Mouse (Mus musculus) kidney, embryonic 14.5 days (tissue): ENCODE data around the gene Chrna10. TPM values are rescaled to one million over a fixed set of nuclear protein-coding genes. Genes with fewer than 3 reads are reported as not detected.

ENCODE experiments used
- ATAC-seq: fragments of 200-750 bp; cut with Nextera tagmentation; 2 replicates; pipeline ENCODE4 v1.8.0; 2017; ENCODE audit warnings: moderate number of reproducible peaks, mild to moderate bottlenecking, moderate TSS enrichment, moderate library complexity; ENCODE audit not compliant: low FRiP score, low TSS enrichment
- H3K27ac ChIP-seq: fragments of 300-500 bp; sonication (generic); 2 replicates; pipeline ENCODE4 v1.5.1; 2014; ENCODE audit warnings: low read depth, mild to moderate bottlenecking, low read length, moderate library complexity, mixed read lengths
- H3K27me3 ChIP-seq: fragments of 300-500 bp; sonication (generic); 2 replicates; pipeline ENCODE4 v1.6.1; 2014; ENCODE audit warnings: mild to moderate bottlenecking, low read length; ENCODE audit not compliant: control insufficient read depth, insufficient read depth
- H3K36me3 ChIP-seq: fragments of 300-500 bp; sonication (generic); 2 replicates; pipeline ENCODE4 v1.6.1; 2014; ENCODE audit warnings: low read length, mixed read lengths; ENCODE audit not compliant: control insufficient read depth, insufficient read depth
- H3K4me1 ChIP-seq: fragments of 300-500 bp; sonication (generic); 2 replicates; pipeline ENCODE4 v1.6.1; 2014; ENCODE audit warnings: low read length, mixed read lengths; ENCODE audit not compliant: control insufficient read depth, insufficient read depth
- H3K4me2 ChIP-seq: fragments of 300-500 bp; sonication (generic); replicated peaks from 2 replicates; pipeline ENCODE4 v1.6.1; 2014; ENCODE audit warnings: low read depth, mild to moderate bottlenecking, low read length
- H3K4me3 ChIP-seq: fragments of 300-500 bp; sonication (generic); 2 replicates; pipeline ENCODE4 v1.5.1; 2014; ENCODE audit warnings: mild to moderate bottlenecking, low read length
- H3K9ac ChIP-seq: fragments of 300-500 bp; sonication (generic); 2 replicates; pipeline ENCODE4 v1.6.1; 2014; ENCODE audit warnings: low read depth, mild to moderate bottlenecking, low read length, moderate library complexity
- H3K9me3 ChIP-seq: fragments of 300-500 bp; sonication (generic); 2 replicates; pipeline ENCODE4 v1.6.1; 2016; ENCODE audit warnings: low read length; ENCODE audit not compliant: control insufficient read depth
- WGBS: fragments of 180-500 bp; shearing (Covaris S2); extraction: QIAGEN DNeasy Blood & Tissue Kit; methylation state at CpG from one replicate; pipeline ENCODE4 v1.1.7; 2014; 5-methylcytosine and 5-hydroxymethylcytosine counted together
- polyA plus RNA-seq: library from polyadenylated mRNA; unstranded; fragments of >200 nt; fragmentation: Nextera tagmentation; extraction: Ambion mirVana; gene quantifications from 2 replicates; pipeline ENCODE4 v1.2.1, GENCODE M21; 2014

Gene Chrna10
- not detected in 2 replicates for polyA plus RNA-seq

GRCm38 (mm10) chr7:102116579-102117331 lies at the start of gene Chrna10:
Gene Chrna10 (minus strand): TSS chr7:102116828.
- H3K36me3 ChIP-seq, result peaks cover 35% of the 10 kb centered on the region
- H3K4me2 ChIP-seq, result no peak within 1 kb of the TSS
- no peak within 1 kb of the TSS for H3K9ac ChIP-seq
- no peak within 1 kb of the TSS for H3K27ac ChIP-seq
- no peaks in the 10 kb centered on the region for H3K4me1 ChIP-seq
- no peak within 1 kb of the TSS for H3K4me3 ChIP-seq
- no peaks in the 10 kb centered on the region for H3K27me3 ChIP-seq
- WGBS, result 44% methylated on average over 7 of the region's 7 CpGs
- no peaks in the 10 kb centered on the region for H3K9me3 ChIP-seq
- no peak for ATAC-seq

DNA sequence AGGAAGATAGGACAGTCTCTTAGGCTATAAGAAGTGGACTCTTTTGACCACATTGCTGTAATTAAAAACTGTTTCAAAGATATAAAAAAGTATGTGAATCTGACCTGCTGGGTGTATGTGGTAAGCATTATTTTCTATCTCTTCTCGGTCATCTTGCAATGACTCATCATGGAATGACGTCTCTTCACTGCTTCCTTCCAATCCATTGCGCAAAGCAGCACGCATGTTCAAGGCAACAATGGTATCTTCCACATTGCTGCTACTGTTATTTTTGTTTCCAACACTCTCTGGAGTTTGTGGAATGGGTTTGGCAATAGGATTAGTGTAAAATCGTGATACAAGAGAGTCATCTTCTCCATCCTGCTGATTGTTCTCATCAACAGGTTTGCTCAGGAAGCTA lies 37.1 kb upstream of the Chrna10 start:
- H3K9me3 ChIP-seq, result no peaks in the 10 kb centered on the region
- WGBS, result 93% methylated on average over 5 of the region's 5 CpGs
- H3K4me1 ChIP-seq, result no peaks in the 10 kb centered on the region
- no peak overlapping the region for H3K27ac ChIP-seq
- H3K4me3 ChIP-seq, result no peak overlapping the region
- no peak overlapping the region for H3K9ac ChIP-seq
- no peaks in the 10 kb centered on the region for H3K27me3 ChIP-seq
- ATAC-seq, result no peak
- H3K36me3 ChIP-seq, result peaks cover 75% of the 10 kb centered on the region
- no peak overlapping the region for H3K4me2 ChIP-seq

GRCm38 (mm10) chr7:102137898-102138297 lies 21.3 kb upstream of the Chrna10 start:
- peaks cover 83% of the 10 kb centered on the region for H3K36me3 ChIP-seq

GRCm38 (mm10) chr7:102137464-102137863 lies 20.8 kb upstream of the Chrna10 start:
- no peaks in the 10 kb centered on the region for H3K27me3 ChIP-seq
- H3K9ac ChIP-seq, result no peak overlapping the region
- no peak for ATAC-seq
- no peak overlapping the region for H3K4me2 ChIP-seq
- H3K27ac ChIP-seq, result no peak overlapping the region
- WGBS, result 84% methylated on average over 1 of the region's 1 CpGs
- H3K9me3 ChIP-seq, result no peaks in the 10 kb centered on the region
- no peaks in the 10 kb centered on the region for H3K4me1 ChIP-seq
- H3K4me3 ChIP-seq, result no peak overlapping the region
- peaks cover 87% of the 10 kb centered on the region for H3K36me3 ChIP-seq

More at GRCm38 (mm10) chr7:102137898-102138297, 21.3 kb upstream of the Chrna10 start:
- Histone ChIP-seq H3K4me3 (no peak overlapping the region), H3K9me3 (no peaks in the 10 kb centered on the region), H3K27ac (no peak overlapping the region), H3K27me3 (no peaks in the 10 kb centered on the region), H3K4me2 (no peak overlapping the region), H3K9ac (no peak overlapping the region), H3K4me1 (no peaks in the 10 kb centered on the region)
- no peak for ATAC-seq
- WGBS, result 96% methylated on average over 5 of the region's 5 CpGs

- H3K9ac ChIP-seq, result no peak overlapping the region
- H3K4me3 ChIP-seq, result no peak overlapping the region
- 91% methylated on average over 4 of the region's 4 CpGs for WGBS
- H3K4me2 ChIP-seq, result no peak overlapping the region
- no peaks in the 10 kb centered on the region for H3K27me3 ChIP-seq
- H3K27ac ChIP-seq, result no peak overlapping the region
- H3K9me3 ChIP-seq, result no peaks in the 10 kb centered on the region
- no peak for ATAC-seq
- H3K36me3 ChIP-seq, result peaks cover 87% of the 10 kb centered on the region
- H3K4me1 ChIP-seq, result no peaks in the 10 kb centered on the region
Observed at GRCm38 (mm10) chr7:102132395-102132794, 15.8 kb upstream of the Chrna10 start.

DNA sequence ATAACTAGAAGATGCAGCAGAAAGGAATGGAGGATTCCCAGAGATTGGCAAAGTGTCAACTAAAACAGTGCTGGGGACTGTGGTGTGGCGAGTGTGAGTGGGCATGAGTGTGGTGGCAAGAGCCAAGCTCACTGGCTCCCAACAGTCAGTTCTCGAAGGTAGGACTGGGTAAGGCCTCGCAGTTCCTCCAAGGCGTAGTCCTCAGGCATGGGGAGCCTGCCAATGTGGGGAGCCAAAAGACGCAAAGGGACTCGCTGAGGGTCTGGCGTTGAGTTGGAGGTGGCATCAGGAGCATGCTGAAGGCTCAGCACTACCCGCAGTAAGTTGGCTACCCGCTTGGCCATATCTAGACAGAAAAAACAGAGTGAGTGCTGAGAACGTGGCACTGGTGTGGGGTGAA lies 3.7 kb upstream of the Chrna10 start:
- Histone ChIP-seq H3K27me3 (no peaks in the 10 kb centered on the region), H3K4me1 (no peaks in the 10 kb centered on the region), H3K4me3 (no peak overlapping the region), H3K9me3 (no peaks in the 10 kb centered on the region), H3K4me2 (no peak overlapping the region), H3K9ac (no peak overlapping the region), H3K27ac (no peak overlapping the region), H3K36me3 (peaks cover 71% of the 10 kb centered on the region)
- no peak for ATAC-seq
- 94% methylated on average over 10 of the region's 10 CpGs for WGBS

- no peaks in the 10 kb centered on the region for H3K27me3 ChIP-seq
- no peak overlapping the region for H3K27ac ChIP-seq
- H3K4me3 ChIP-seq, result no peak overlapping the region
- H3K9ac ChIP-seq, result no peak overlapping the region
- H3K9me3 ChIP-seq, result no peaks in the 10 kb centered on the region
- WGBS, result 77% methylated on average over 6 of the region's 6 CpGs
- H3K36me3 ChIP-seq, result peaks cover 42% of the 10 kb centered on the region
- H3K4me2 ChIP-seq, result no peak overlapping the region
- no peaks in the 10 kb centered on the region for H3K4me1 ChIP-seq
- ATAC-seq, result no peak
Observed at GRCm38 (mm10) chr7:102117382-102117781, 754 bp upstream of the Chrna10 start.

DNA sequence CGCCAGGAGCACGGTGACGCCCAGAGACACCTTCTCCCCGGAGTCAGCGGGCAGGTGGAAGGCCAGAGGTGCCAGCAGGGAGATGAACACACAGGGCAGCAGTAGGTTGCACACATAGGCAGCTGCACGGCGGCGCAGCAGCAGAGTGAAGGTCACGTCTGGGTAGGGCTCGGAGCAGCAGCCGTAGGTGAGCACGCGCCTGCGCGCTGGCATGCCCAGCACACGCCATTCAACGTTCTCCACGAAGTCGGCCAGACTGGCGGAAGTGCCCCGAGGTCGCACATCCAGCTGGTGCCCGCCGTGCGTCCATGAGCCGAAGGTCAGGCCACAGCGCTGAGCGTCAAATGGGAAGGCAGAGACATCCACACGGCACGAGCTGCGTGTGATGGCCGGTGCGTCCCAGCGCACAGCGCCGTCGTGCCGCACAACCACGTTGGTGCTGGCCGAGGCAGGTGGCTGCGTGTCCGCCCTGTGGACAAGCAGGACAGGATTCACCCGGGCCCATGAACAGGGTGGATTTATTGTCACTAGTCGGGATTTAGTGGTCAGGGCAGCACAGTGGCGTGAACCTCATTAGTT lies 3.4 kb downstream of the Chrna10 start:
- H3K27ac ChIP-seq, result no peak overlapping the region
- no peak overlapping the region for H3K4me3 ChIP-seq
- H3K27me3 ChIP-seq, result no peaks in the 10 kb centered on the region
- no peaks in the 10 kb centered on the region for H3K4me1 ChIP-seq
- no peaks in the 10 kb centered on the region for H3K9me3 ChIP-seq
- ATAC-seq, result no peak
- peaks cover under 1% of the 10 kb centered on the region; the same call in 1 of the 2 replicates for H3K36me3 ChIP-seq
- H3K4me2 ChIP-seq, result no peak overlapping the region
- H3K9ac ChIP-seq, result no peak overlapping the region
- WGBS, result 84% methylated on average over 45 of the region's 45 CpGs

- Histone ChIP-seq H3K9ac (no peak overlapping the region), H3K9me3 (no peaks in the 10 kb centered on the region), H3K4me3 (no peak overlapping the region), H3K27me3 (no peaks in the 10 kb centered on the region), H3K36me3 (no peaks in the 10 kb centered on the region), H3K27ac (no peak overlapping the region), H3K4me1 (peaks cover 5% of the 10 kb centered on the region; the same call in 1 of the 2 replicates), H3K4me2 (no peak overlapping the region)
- WGBS, result 80% methylated on average over 4 of the region's 4 CpGs
- no peak for ATAC-seq
Observed at GRCm38 (mm10) chr7:102109746-102110145, 6.9 kb downstream of the Chrna10 start.
